Mouse (Mus musculus): ENCODE results near the gene Heg1. TPM values are rescaled to one million over a fixed set of nuclear protein-coding genes. Genes with fewer than 3 reads are reported as not detected.
A peak's percentile ranks its signal among the peaks of the same experiment; 100 is the strongest.

The Heg1 gene
- polyA plus RNA-seq, 1 experiment from 2014 or later: 15.9 TPM

- H3K9me3 ChIP-seq (ENCODE audit: control insufficient read depth, low read length): no peaks in the 10 kb centered on the region
- no peak overlapping the region for H3K4me3 ChIP-seq (replicated peaks; ENCODE audit: low read depth, low read length)
- H3K27me3 ChIP-seq (ENCODE audit: control insufficient read depth, insufficient read depth, low read length): no peaks in the 10 kb centered on the region
- ATAC-seq (ENCODE audit: low FRiP score, low TSS enrichment) (no peak), DNase-seq (peak; percentile 77)
- H3K36me3 ChIP-seq (ENCODE audit: control insufficient read depth, insufficient read depth, low read length): no peaks in the 10 kb centered on the region
- WGBS: 30% methylated on average over 11 of the region's 11 CpGs
- peak overlapping the region; percentile 25 for H3K4me2 ChIP-seq (ENCODE audit: low read length)
- no peak overlapping the region for H3K27ac ChIP-seq (replicated peaks; ENCODE audit: low read depth, low read length)
- peaks cover 12% of the 10 kb centered on the region for H3K4me1 ChIP-seq (ENCODE audit: control insufficient read depth, insufficient read depth, low read length)
- H3K9ac ChIP-seq (replicated peaks; ENCODE audit: low read length): no peak overlapping the region
Measured at GRCm38 (mm10) chr16:33760996-33761395, 76.8 kb downstream of the Heg1 start.

GRCm38 (mm10) chr16:33764501-33765193 lies 80.5 kb downstream of the Heg1 start:
- peak; percentile 80 for ATAC-seq (ENCODE audit: low FRiP score, low TSS enrichment)
- Histone ChIP-seq H3K4me2 (ENCODE audit: low read length) (peak overlapping the region; percentile 33), H3K36me3 (ENCODE audit: control insufficient read depth, insufficient read depth, low read length) (no peaks in the 10 kb centered on the region), H3K27me3 (ENCODE audit: control insufficient read depth, insufficient read depth, low read length) (no peaks in the 10 kb centered on the region), H3K27ac (replicated peaks; ENCODE audit: low read depth, low read length) (peak overlapping the region; percentile 72), H3K9me3 (ENCODE audit: control insufficient read depth, low read length) (no peaks in the 10 kb centered on the region), H3K4me3 (replicated peaks; ENCODE audit: low read depth, low read length) (no peak overlapping the region), H3K4me1 (ENCODE audit: control insufficient read depth, insufficient read depth, low read length) (peaks cover 12% of the 10 kb centered on the region), H3K9ac (replicated peaks; ENCODE audit: low read length) (no peak overlapping the region)
- DNase-seq: peak; percentile 84
- whole genome bisulfite sequencing: 6% methylated on average over 12 of the region's 12 CpGs

- 93% methylated on average over 2 of the region's 2 CpGs for WGBS
Measured at GRCm38 (mm10) chr16:33765477-33765876, 81.3 kb downstream of the Heg1 start.

GRCm38 (mm10) chr16:33766309-33766708 lies 82.1 kb downstream of the Heg1 start:
- Histone ChIP-seq H3K4me3 (replicated peaks; ENCODE audit: low read depth, low read length) (no peak overlapping the region), H3K9me3 (ENCODE audit: control insufficient read depth, low read length) (no peaks in the 10 kb centered on the region), H3K9ac (replicated peaks; ENCODE audit: low read length) (no peak overlapping the region), H3K36me3 (ENCODE audit: control insufficient read depth, insufficient read depth, low read length) (no peaks in the 10 kb centered on the region), H3K4me1 (ENCODE audit: control insufficient read depth, insufficient read depth, low read length) (peaks cover 12% of the 10 kb centered on the region), H3K27ac (replicated peaks; ENCODE audit: low read depth, low read length) (no peak overlapping the region), H3K4me2 (ENCODE audit: low read length) (no peak overlapping the region), H3K27me3 (ENCODE audit: control insufficient read depth, insufficient read depth, low read length) (no peaks in the 10 kb centered on the region)
- WGBS: 91% methylated on average over 12 of the region's 12 CpGs
- DNase-seq (no peak), ATAC-seq (ENCODE audit: low FRiP score, low TSS enrichment) (no peak)

More at GRCm38 (mm10) chr16:33765477-33765876, 81.3 kb downstream of the Heg1 start:
- peak overlapping the region; percentile 53 for H3K27ac ChIP-seq (replicated peaks; ENCODE audit: low read depth, low read length)
- H3K4me2 ChIP-seq (ENCODE audit: low read length): no peak overlapping the region
- H3K4me1 ChIP-seq (ENCODE audit: control insufficient read depth, insufficient read depth, low read length): peaks cover 12% of the 10 kb centered on the region
- no peak overlapping the region for H3K4me3 ChIP-seq (replicated peaks; ENCODE audit: low read depth, low read length)
- ATAC-seq (ENCODE audit: low FRiP score, low TSS enrichment) (no peak), DNase-seq (no peak)
- no peak overlapping the region for H3K9ac ChIP-seq (replicated peaks; ENCODE audit: low read length)
- H3K27me3 ChIP-seq (ENCODE audit: control insufficient read depth, insufficient read depth, low read length): no peaks in the 10 kb centered on the region
- H3K36me3 ChIP-seq (ENCODE audit: control insufficient read depth, insufficient read depth, low read length): no peaks in the 10 kb centered on the region
- H3K9me3 ChIP-seq (ENCODE audit: control insufficient read depth, low read length): no peaks in the 10 kb centered on the region

- Histone ChIP-seq H3K9me3 (ENCODE audit: control insufficient read depth, low read length) (no peaks in the 10 kb centered on the region), H3K4me3 (replicated peaks; ENCODE audit: low read depth, low read length) (no peak overlapping the region), H3K4me1 (ENCODE audit: control insufficient read depth, insufficient read depth, low read length) (peaks cover 12% of the 10 kb centered on the region), H3K27me3 (ENCODE audit: control insufficient read depth, insufficient read depth, low read length) (no peaks in the 10 kb centered on the region), H3K9ac (replicated peaks; ENCODE audit: low read length) (no peak overlapping the region), H3K27ac (replicated peaks; ENCODE audit: low read depth, low read length) (no peak overlapping the region), H3K36me3 (ENCODE audit: control insufficient read depth, insufficient read depth, low read length) (no peaks in the 10 kb centered on the region), H3K4me2 (ENCODE audit: low read length) (no peak overlapping the region)
- DNase-seq (no peak), ATAC-seq (ENCODE audit: low FRiP score, low TSS enrichment) (no peak)
- WGBS: 75% methylated on average over 15 of the region's 15 CpGs
Measured at GRCm38 (mm10) chr16:33766757-33767156, 82.6 kb downstream of the Heg1 start.

- DNase-seq: no peak
- Histone ChIP-seq H3K9ac (replicated peaks; ENCODE audit: low read length) (no peak overlapping the region), H3K27ac (replicated peaks; ENCODE audit: low read depth, low read length) (no peak overlapping the region), H3K9me3 (ENCODE audit: control insufficient read depth, low read length) (no peaks in the 10 kb centered on the region), H3K4me3 (replicated peaks; ENCODE audit: low read depth, low read length) (no peak overlapping the region), H3K4me1 (ENCODE audit: control insufficient read depth, insufficient read depth, low read length) (peaks cover 12% of the 10 kb centered on the region), H3K27me3 (ENCODE audit: control insufficient read depth, insufficient read depth, low read length) (no peaks in the 10 kb centered on the region), H3K4me2 (ENCODE audit: low read length) (no peak overlapping the region), H3K36me3 (ENCODE audit: control insufficient read depth, insufficient read depth, low read length) (no peaks in the 10 kb centered on the region)
- ATAC-seq (ENCODE audit: low FRiP score, low TSS enrichment): no peak
- WGBS: 97% methylated on average over 3 of the region's 3 CpGs
Measured at GRCm38 (mm10) chr16:33768491-33769278, 84.5 kb downstream of the Heg1 start.

- Histone ChIP-seq H3K4me3 (replicated peaks; ENCODE audit: low read depth, low read length) (no peak overlapping the region), H3K36me3 (ENCODE audit: control insufficient read depth, insufficient read depth, low read length) (no peaks in the 10 kb centered on the region), H3K27me3 (ENCODE audit: control insufficient read depth, insufficient read depth, low read length) (no peaks in the 10 kb centered on the region), H3K9me3 (ENCODE audit: control insufficient read depth, low read length) (no peaks in the 10 kb centered on the region), H3K4me1 (ENCODE audit: control insufficient read depth, insufficient read depth, low read length) (peaks cover 4% of the 10 kb centered on the region; the same call in 1 of the 2 replicates), H3K27ac (replicated peaks; ENCODE audit: low read depth, low read length) (no peak overlapping the region), H3K9ac (replicated peaks; ENCODE audit: low read length) (no peak overlapping the region), H3K4me2 (ENCODE audit: low read length) (no peak overlapping the region)
- ATAC-seq (ENCODE audit: low FRiP score, low TSS enrichment): no peak
- 94% methylated on average over 7 of the region's 7 CpGs for WGBS
- DNase-seq: no peak
Measured at GRCm38 (mm10) chr16:33769848-33770247, 85.7 kb downstream of the Heg1 start.

- DNase-seq: no peak
- Histone ChIP-seq H3K36me3 (ENCODE audit: control insufficient read depth, insufficient read depth, low read length) (no peaks in the 10 kb centered on the region), H3K4me1 (ENCODE audit: control insufficient read depth, insufficient read depth, low read length) (no peaks in the 10 kb centered on the region), H3K4me2 (ENCODE audit: low read length) (no peak overlapping the region), H3K27me3 (ENCODE audit: control insufficient read depth, insufficient read depth, low read length) (no peaks in the 10 kb centered on the region), H3K4me3 (replicated peaks; ENCODE audit: low read depth, low read length) (no peak overlapping the region), H3K9me3 (ENCODE audit: control insufficient read depth, low read length) (no peaks in the 10 kb centered on the region), H3K27ac (replicated peaks; ENCODE audit: low read depth, low read length) (no peak overlapping the region), H3K9ac (replicated peaks; ENCODE audit: low read length) (no peak overlapping the region)
- no peak for ATAC-seq (ENCODE audit: low FRiP score, low TSS enrichment)
- WGBS: 96% methylated on average over 4 of the region's 4 CpGs
Measured at GRCm38 (mm10) chr16:33770778-33771454, 86.7 kb downstream of the Heg1 start.
